Mouse (Mus musculus) liver, adult 10 weeks (tissue): ENCODE results near the gene Vmn1r81. TPM values are rescaled to one million over a fixed set of nuclear protein-coding genes. Genes with fewer than 3 reads are reported as not detected.

ENCODE experiments used
- polyA plus RNA-seq: library from polyadenylated mRNA; stranded (reverse); fragments of 350-450 nt; fragmentation: Illumina TruSeq; extraction: RNeasy Lipid Tissue Mini Kit (QIAGEN cat#74804); gene quantifications from one replicate; pipeline ENCODE4 v1.2.3, GENCODE M21; 2014; ENCODE audit warnings: low read depth, low replicate concordance

Vmn1r81 gene
- polyA plus RNA-seq = not detected

DNA sequence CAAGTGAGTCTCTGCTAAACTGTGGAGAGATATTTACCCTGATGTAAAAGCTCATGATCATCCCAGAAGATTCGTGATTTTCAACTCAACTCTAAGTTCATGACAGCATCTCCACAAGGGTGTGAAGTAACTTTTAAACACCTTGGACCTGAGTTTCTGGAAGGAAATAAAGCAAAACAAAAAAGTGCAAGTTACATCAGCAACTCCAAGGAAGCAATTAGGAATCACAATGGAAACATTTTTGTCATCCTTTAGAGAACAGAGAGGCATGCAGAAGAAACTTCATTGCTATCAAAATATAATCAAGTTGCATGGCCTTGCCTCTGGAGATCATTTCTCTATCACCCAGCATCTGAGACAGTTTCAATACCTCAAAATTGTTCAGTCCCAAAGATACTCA is at the start of gene Vmn1r81:
Gene Vmn1r81, minus strand, starts transcription at position 101 of the 400 bp plus-strand sequence.

DNA sequence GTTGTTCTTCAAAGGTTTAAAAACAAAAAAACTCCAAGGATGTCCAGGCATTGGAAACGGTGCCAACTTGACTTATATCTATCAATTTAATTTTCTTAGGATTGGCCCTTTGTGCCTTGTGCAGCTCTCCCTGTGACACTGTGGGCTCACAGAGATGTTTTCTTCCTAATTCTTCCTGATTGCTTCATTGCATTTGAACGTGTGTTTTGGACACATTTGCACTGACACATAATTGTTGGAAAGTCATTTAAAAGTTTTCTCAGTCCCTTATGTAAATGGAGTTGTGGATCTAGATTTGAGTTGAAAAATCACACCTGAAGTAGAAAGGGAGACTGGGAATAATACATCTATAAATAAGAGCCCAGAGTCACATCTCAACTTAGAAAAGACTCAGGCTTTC is 32.1 kb upstream of the Vmn1r81 start, which contains the start of gene Vmn1r82:
Gene Vmn1r82, plus strand, starts transcription at position 301 of the 400 bp plus-strand sequence.

Other genes with a start within 250 kb of the Vmn1r81 start
- gene Vmn1r77, start 231.5 kb downstream of the Vmn1r81 start, polyA plus RNA-seq = not detected
- gene Vmn1r78, start 118.0 kb downstream of the Vmn1r81 start, polyA plus RNA-seq = not detected
- gene Vmn1r79, start 97.0 kb downstream of the Vmn1r81 start, polyA plus RNA-seq = not detected
- gene Vmn1r80, start 79.0 kb downstream of the Vmn1r81 start, polyA plus RNA-seq = not detected
- gene Vmn1r82, start 32.2 kb upstream of the Vmn1r81 start, polyA plus RNA-seq = not detected
- gene Vmn1r83, start 61.2 kb upstream of the Vmn1r81 start, polyA plus RNA-seq = not detected
- gene Vmn1r84, start 101.0 kb upstream of the Vmn1r81 start, polyA plus RNA-seq = not detected
- 1.7 TPM for gene Zfp551, start 154.5 kb upstream of the Vmn1r81 start, polyA plus RNA-seq
- gene Zfp606, start 210.0 kb upstream of the Vmn1r81 start, polyA plus RNA-seq = 11.2 TPM
- not detected for gene 2900092C05Rik, start 244.2 kb upstream of the Vmn1r81 start, polyA plus RNA-seq